Mouse (Mus musculus): ENCODE results near the gene Sf3b1. TPM values are rescaled to one million over a fixed set of nuclear protein-coding genes. Genes with fewer than 3 reads are reported as not detected.
"Not testable (repeated sequence)": the region's sequence is repeated elsewhere in the genome, so short reads cannot be mapped to it uniquely, and the experiment has no call there.

The Sf3b1 gene
- total RNA-seq, 1 experiment from 2014 or later, result 416 TPM

DNA sequence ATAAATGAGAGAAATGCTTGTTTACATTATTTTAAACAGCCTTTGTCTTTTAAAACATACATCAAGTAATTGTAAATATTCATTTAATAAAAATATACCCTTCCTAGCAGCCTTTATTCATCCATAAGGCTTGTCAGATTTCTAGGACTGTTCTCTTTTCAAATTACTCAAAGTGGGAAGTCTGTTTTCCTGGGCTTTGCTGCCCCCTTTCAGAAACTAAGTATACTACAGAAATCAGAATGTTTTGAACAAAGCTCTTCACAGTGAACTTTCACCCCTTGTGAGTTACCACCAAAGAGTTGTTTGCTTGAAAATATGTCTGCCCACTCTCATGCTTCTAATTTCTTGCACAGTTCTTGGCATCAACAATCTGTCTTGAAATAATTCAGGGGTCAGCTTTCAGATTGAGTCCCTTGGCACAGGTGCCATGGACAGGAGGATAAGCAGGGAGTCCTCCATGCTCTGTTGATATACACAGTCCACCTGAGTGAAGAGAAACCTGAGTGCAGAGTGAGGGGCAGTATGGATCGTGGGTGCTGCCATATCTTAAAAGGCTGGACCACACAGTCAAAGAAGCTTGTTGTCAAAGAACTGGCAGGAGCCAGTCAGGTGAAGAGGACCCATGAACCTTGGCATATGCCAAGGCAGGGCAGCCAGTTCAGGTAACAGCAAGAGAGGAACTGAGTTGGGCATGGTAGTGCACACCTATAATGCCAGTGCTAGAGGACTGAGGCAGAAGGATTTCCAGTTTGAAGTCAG, 47.9 kb downstream of the Sf3b1 start:
- ATAC-seq (replicated peaks in 1 of 2; ENCODE audit: insufficient read depth in 1 of 2, low FRiP score in 2 of 2, low TSS enrichment in 1 of 2, low read depth in 1 of 2, poor library complexity in 2 of 2, severe bottlenecking in 2 of 2), result peak in 1 of 2 experiments; percentile 60; a peak in 1 of 4 replicates

DNA sequence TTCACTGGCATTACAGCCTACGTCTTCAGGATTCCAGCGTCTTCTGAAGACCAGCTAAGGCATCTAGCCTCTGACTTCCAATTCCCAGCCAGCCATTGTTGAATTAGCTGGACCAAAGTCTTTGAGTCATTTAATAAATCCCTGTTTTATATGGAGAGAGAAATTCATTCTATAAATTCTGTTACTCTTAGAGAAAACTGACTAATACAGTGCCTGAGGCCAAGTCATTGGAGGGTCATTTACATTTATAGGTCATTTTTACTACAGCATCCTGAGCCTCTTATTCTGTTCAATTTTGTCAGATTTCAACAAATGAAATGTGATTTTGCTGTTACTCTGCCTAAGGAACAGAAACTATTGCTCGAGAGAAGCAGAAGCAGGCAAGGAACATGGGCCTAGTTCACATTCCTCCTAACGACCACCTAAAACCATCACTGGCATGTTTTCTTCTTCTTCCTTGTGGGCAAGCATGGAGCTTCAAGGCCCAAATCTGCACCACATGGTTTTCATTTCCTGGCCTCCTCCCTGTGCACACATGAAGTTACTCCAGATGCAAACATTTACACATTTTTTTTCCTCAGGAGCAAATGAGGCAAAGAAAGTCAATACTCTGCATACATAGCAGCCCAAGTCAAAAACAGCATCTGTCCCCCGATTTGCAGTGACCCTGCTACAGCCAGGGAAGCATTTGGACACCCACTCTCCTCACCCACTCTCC, 55.4 kb downstream of the Sf3b1 start:
- no peak for ATAC-seq (replicated peaks in 1 of 2; ENCODE audit: insufficient read depth in 1 of 2, low FRiP score in 2 of 2, low TSS enrichment in 1 of 2, low read depth in 1 of 2, poor library complexity in 2 of 2, severe bottlenecking in 2 of 2)

DNA sequence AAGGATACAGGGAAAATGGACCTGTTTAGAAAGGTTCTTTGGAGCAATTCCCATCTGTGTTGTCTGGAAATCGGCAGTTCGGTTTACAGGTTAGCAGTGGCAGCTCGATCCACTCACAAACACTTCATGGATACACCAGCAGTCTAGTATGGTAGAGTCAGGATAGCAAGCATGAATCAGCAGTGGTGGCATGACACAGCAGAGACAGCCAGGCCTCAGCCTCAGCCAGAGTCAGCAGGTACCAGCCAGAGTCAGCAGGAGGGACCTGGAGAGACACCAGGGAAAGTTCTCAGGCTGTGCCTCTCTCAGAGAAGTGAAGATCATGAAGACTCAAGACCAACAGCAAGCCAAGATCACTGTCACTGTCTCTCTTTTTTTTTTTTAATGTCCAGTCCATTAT, 60.4 kb downstream of the Sf3b1 start:
- ATAC-seq (replicated peaks in 1 of 2; ENCODE audit: insufficient read depth in 1 of 2, low FRiP score in 2 of 2, low TSS enrichment in 1 of 2, low read depth in 1 of 2, poor library complexity in 2 of 2, severe bottlenecking in 2 of 2), result no peak

DNA sequence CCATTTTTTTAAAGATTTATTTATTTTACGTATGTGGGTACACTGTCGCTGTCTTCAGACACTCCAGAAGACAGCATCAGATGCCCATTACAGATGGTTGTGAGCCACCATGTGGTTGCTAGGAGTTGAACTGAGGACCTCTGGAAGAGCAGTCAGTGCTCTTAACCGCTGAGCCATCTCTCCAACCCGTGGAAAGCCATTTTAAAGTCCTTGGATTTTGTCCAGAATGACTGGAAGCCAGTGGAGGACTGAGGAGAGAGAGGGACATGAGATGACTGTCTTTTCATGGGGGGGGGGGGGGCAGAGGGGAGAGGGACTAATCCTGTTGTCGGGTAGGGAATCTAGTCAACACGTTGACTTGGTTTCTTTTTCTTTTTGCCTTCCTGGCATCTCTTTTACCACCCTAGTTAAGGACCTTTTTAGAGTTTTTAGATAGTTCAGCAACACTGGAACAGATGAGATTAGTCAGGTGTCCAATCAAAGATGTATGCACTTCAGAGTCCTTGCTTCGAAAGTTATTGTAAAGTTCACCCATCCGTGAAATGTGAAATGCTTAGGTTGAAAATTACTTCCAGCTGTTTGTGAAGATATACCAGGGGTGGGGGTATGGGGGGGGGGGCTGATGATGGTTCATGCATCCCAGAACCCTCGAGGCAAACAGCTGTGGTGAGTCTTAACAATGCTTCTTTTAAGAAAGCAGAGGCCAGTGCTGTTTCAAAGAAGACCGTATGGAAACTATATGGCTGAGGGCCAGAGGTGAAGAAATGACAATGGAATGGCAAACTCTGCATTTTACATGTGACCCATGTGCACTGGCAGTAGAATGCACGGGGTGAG, 61.9 kb downstream of the Sf3b1 start:
- no peak for ATAC-seq (replicated peaks in 1 of 2; ENCODE audit: insufficient read depth in 1 of 2, low FRiP score in 2 of 2, low TSS enrichment in 1 of 2, low read depth in 1 of 2, poor library complexity in 2 of 2, severe bottlenecking in 2 of 2)

GRCm38 (mm10) chr1:54961724-54962123, 65.6 kb downstream of the Sf3b1 start:
- ATAC-seq (replicated peaks in 1 of 2; ENCODE audit: insufficient read depth in 1 of 2, low FRiP score in 2 of 2, low TSS enrichment in 1 of 2, low read depth in 1 of 2, poor library complexity in 2 of 2, severe bottlenecking in 2 of 2), result no peak

DNA sequence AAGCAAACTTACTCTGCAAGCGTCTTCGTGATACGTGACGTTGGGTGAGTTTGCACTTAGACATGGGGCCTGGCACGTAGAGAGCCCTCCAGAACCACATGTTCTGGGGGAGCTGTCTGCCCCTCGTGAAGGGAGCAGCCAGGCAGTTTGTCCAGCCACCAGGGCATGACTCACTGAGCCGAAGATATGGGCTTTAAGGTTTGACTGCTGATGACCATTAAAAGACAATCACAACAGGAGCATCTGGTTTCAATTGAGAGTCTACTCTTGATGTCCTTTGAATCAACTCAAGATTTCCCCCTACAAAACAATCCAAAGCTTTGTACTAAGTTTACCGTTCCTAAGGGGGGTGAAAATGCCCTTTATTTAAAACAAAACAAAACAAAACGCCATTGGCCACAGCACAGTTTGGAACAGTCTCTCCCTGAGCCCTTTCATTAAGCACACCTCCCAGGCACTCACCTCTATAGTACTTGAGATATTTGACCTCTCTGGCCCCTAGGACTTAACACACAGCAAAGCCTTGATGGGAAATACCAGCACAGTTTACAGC, 66.6 kb downstream of the Sf3b1 start:
- no peak for ATAC-seq (replicated peaks in 1 of 2; ENCODE audit: insufficient read depth in 1 of 2, low FRiP score in 2 of 2, low TSS enrichment in 1 of 2, low read depth in 1 of 2, poor library complexity in 2 of 2, severe bottlenecking in 2 of 2)

- no peak for ATAC-seq (replicated peaks in 1 of 2; ENCODE audit: insufficient read depth in 1 of 2, low FRiP score in 2 of 2, low TSS enrichment in 1 of 2, low read depth in 1 of 2, poor library complexity in 2 of 2, severe bottlenecking in 2 of 2)
Observed at GRCm38 (mm10) chr1:54958525-54958924, 68.8 kb downstream of the Sf3b1 start.

- not testable (repeated sequence) for ATAC-seq (replicated peaks in 1 of 2; ENCODE audit: insufficient read depth in 1 of 2, low FRiP score in 2 of 2, low TSS enrichment in 1 of 2, low read depth in 1 of 2, poor library complexity in 2 of 2, severe bottlenecking in 2 of 2)
Observed at GRCm38 (mm10) chr1:54956995-54957394, 70.3 kb downstream of the Sf3b1 start.

DNA sequence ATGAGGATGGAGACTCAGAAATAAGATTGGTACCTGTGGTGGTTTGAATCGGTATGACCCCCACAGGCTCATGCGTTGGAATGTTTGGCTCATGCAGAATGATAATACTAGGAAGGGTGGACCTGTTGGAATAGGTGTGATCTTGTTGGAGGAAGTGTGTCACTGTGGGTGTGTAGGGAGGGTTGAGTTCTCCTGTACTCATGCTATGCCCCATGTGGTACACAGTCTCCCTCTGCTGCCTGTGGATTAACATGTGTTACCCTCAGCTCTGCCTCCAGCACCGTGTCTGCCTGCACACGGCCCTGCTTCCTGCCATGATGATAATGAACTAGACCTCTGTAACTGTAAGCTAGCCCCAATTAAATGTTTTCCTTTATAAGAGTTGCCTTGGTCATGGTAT, 72.4 kb downstream of the Sf3b1 start:
- ATAC-seq (replicated peaks in 1 of 2; ENCODE audit: insufficient read depth in 1 of 2, low FRiP score in 2 of 2, low TSS enrichment in 1 of 2, low read depth in 1 of 2, poor library complexity in 2 of 2, severe bottlenecking in 2 of 2), result no peak

DNA sequence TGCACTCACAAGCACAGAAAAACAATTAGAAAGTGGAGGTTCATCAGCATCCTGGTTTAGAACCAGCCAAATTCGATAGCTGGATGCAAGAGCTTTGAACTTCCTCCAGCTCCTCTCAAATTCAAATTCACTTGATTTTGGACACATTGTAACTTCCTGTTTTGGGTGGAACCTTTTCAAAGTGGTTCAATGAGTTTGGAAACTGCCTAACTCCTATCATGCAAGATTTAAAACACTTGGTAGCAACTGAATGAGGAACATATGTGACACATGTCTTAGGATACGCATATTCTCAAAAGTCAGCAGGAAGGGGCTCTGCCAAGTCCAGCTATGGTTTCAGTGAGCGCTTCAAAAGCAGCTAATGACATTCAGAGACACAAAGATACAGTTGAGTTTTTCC, 82.6 kb downstream of the Sf3b1 start:
- ATAC-seq (replicated peaks in 1 of 2; ENCODE audit: insufficient read depth in 1 of 2, low FRiP score in 2 of 2, low TSS enrichment in 1 of 2, low read depth in 1 of 2, poor library complexity in 2 of 2, severe bottlenecking in 2 of 2), result peak; percentile 7 to 36; a peak in 1 of 4 replicates

GRCm38 (mm10) chr1:54935466-54935865, 91.8 kb downstream of the Sf3b1 start:
- ATAC-seq (replicated peaks in 1 of 2; ENCODE audit: insufficient read depth in 1 of 2, low FRiP score in 2 of 2, low TSS enrichment in 1 of 2, low read depth in 1 of 2, poor library complexity in 2 of 2, severe bottlenecking in 2 of 2), result no peak

Other genes starting within 250 kb of the Sf3b1 start
- 49.5 and 77.7 TPM in 2 replicates for gene Ankrd44, start 101.1 kb downstream of the Sf3b1 start, total RNA-seq (2017)
- gene Coq10b, start 25.3 kb upstream of the Sf3b1 start, total RNA-seq (2017), result 39.4 and 43.9 TPM in 2 replicates
- 293 and 376 TPM in 2 replicates for gene Hspe1, start 60.7 kb upstream of the Sf3b1 start, total RNA-seq (2017)
- gene Hspd1, start 60.8 kb upstream of the Sf3b1 start, total RNA-seq (2017), result 292 and 520 TPM in 2 replicates
- 45.7 and 68.9 TPM in 2 replicates for gene Mob4, start 103.8 kb upstream of the Sf3b1 start, total RNA-seq (2017)
- gene Rftn2, start 199.3 kb upstream of the Sf3b1 start, total RNA-seq (2017), result 3.4 and 9.3 TPM in 2 replicates
- 8.3 and 9.5 TPM in 2 replicates for gene Mars2, start 209.7 kb upstream of the Sf3b1 start, total RNA-seq (2017)

Measured in hematopoietic stem cell, adult 5-6 weeks (primary cell).